Mouse (Mus musculus) hindbrain, embryonic 11.5 days (tissue): ENCODE measurements at regions not wholly inside any gene's neighbourhood (a gene's known extent, or its start where the extent isn't known, plus 50 kb on each side); places are given as distances from the start of the nearest gene placed in this dataset.

Experiments used
- ATAC-seq: fragments of 200-750 bp; cut with Nextera tagmentation; 2 replicates; pipeline ENCODE4 v1.8.0; 2017; ENCODE audit warnings: mild to moderate bottlenecking, moderate TSS enrichment, moderate library complexity; ENCODE audit not compliant: low FRiP score
- DNase-seq: peaks from one replicate; pipeline ENCODE4 v3.0.0-alpha.2; 2015; ENCODE audit warnings: low spot score
- H3K27ac ChIP-seq: fragments of 300-500 bp; sonication (generic); 2 replicates; pipeline ENCODE4 v1.5.1; 2014; ENCODE audit warnings: mild to moderate bottlenecking, low read depth, low read length
- H3K27me3 ChIP-seq: fragments of 300-500 bp; sonication (generic); 2 replicates; pipeline ENCODE4 v1.6.1; 2014; ENCODE audit warnings: mild to moderate bottlenecking, low read length, moderate library complexity, mixed read lengths; ENCODE audit not compliant: control insufficient read depth, insufficient read depth
- H3K36me3 ChIP-seq: fragments of 300-500 bp; sonication (generic); 2 replicates; pipeline ENCODE4 v1.6.1; 2014; ENCODE audit warnings: mild to moderate bottlenecking, low read length, moderate library complexity, mixed read lengths; ENCODE audit not compliant: control insufficient read depth, insufficient read depth
- H3K4me1 ChIP-seq: fragments of 300-500 bp; sonication (generic); replicated peaks from 2 replicates; pipeline ENCODE4 v1.6.1; 2014; ENCODE audit warnings: low read length, mixed read lengths; ENCODE audit not compliant: control insufficient read depth, insufficient read depth
- H3K4me2 ChIP-seq: fragments of 300-500 bp; sonication (generic); replicated peaks from 2 replicates; pipeline ENCODE4 v1.6.1; 2014; ENCODE audit warnings: mild to moderate bottlenecking, low read depth, low read length
- H3K4me3 ChIP-seq: fragments of 300-500 bp; sonication (generic); 2 replicates; pipeline ENCODE4 v1.5.1; 2014; ENCODE audit warnings: low read depth, low read length
- H3K9ac ChIP-seq: fragments of 300-500 bp; sonication (generic); 2 replicates; pipeline ENCODE4 v1.6.1; 2014; ENCODE audit warnings: low read depth, low read length
- H3K9me3 ChIP-seq: fragments of 300-500 bp; sonication (generic); 2 replicates; pipeline ENCODE4 v1.6.1; 2016; ENCODE audit warnings: low read length; ENCODE audit not compliant: control insufficient read depth
- WGBS: fragments of 180-500 bp; shearing (Covaris S2); extraction: QIAGEN DNeasy Blood & Tissue Kit; methylation state at CpG from one replicate; pipeline ENCODE4 v1.1.7; 2014; 5-methylcytosine and 5-hydroxymethylcytosine counted together

DNA sequence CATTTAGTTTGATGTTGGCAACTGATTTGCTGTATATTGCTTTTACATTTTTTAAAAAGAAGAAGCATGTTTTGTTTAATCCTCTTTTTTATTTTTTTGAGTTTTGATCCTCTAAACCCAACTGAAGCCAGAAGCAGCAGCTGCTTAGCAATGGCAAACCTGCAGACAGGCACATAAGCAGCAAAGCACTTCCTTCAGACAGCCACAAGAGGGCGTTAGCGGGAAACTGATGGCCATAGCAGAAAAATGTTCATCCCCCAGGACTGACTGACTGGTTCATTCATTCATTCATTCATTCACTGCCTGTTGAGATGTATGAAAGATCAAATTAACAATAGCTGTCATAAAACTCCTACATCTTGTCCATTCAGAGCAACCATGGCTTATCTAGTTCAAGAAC, 92.3 kb downstream of the Setd4 start:
- Histone ChIP-seq H3K36me3 (no peaks in the 10 kb centered on the region), H3K4me1 (no peaks in the 10 kb centered on the region), H3K9ac (no peak overlapping the region), H3K4me2 (no peak overlapping the region), H3K27ac (no peak overlapping the region), H3K4me3 (no peak overlapping the region), H3K27me3 (no peaks in the 10 kb centered on the region), H3K9me3 (no peaks in the 10 kb centered on the region)
- ATAC-seq (no peak), DNase-seq (no peak)
- WGBS, result 0% methylated on average over 2 of the region's 2 CpGs

DNA sequence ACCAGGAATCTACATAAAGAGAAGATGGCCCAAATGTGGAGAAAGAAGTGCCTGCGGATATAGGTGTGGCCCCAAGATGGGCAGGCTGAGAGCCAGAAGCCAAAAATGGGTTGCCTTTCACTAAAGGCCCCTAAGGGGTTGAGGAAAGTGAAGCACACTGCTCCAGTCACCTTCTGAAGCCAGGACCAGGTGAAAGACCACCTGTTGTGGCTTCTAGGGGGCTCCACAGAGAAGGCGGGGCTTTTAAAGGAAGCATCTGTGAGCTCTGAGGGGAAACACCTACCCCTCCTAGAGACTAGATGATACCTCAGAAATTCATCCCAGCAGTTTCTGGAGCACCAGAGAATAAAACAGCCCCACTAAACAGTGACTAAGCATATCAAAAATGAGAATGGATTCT, 105.1 kb downstream of the Setd4 start:
- ATAC-seq, result no peak
- no peak overlapping the region for H3K27ac ChIP-seq
- H3K4me3 ChIP-seq, result no peak overlapping the region
- H3K4me2 ChIP-seq, result no peak overlapping the region
- H3K27me3 ChIP-seq, result no peaks in the 10 kb centered on the region
- no peak overlapping the region for H3K9ac ChIP-seq
- 93% methylated on average over 2 of the region's 2 CpGs for WGBS
- H3K4me1 ChIP-seq, result no peaks in the 10 kb centered on the region
- H3K9me3 ChIP-seq, result no peaks in the 10 kb centered on the region
- DNase-seq, result no peak
- no peaks in the 10 kb centered on the region for H3K36me3 ChIP-seq

DNA sequence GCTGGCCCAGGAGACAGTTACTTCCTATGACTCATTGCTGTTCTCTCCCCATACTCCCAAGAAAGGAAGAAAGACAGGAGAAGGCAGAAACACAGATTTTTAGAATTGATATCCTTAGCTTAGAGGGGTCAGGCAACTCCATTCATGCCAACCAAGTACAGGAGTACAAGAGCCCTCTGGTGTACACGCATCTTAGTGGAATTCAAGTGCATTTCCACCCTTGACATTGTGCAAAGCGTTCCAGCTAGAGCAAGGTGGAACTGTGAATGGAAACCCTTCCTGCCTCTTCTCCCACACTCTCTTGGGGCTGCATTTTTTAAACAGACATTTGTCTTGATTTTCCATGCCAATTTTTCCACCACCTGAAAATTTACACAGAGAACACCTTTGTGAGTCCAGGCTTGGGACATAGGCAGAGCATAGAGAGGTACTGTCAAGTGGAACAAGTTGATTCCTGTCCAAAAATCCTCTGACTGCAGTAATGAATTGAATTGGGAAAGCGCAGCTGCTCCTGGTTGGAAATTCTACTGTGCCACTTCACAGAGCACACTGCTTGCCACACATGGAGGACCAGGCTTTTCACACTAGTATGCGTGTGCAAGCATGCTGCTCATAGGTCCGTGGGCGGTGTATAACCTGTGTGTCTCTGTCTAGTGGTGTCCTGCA, 110.4 kb downstream of the Setd4 start:
- 89% methylated on average over 6 of the region's 6 CpGs for WGBS
- Histone ChIP-seq H3K9ac (no peak overlapping the region), H3K9me3 (no peaks in the 10 kb centered on the region), H3K27ac (no peak overlapping the region), H3K4me1 (no peaks in the 10 kb centered on the region), H3K4me3 (no peak overlapping the region), H3K27me3 (no peaks in the 10 kb centered on the region), H3K36me3 (no peaks in the 10 kb centered on the region), H3K4me2 (no peak overlapping the region)
- DNase-seq (no peak), ATAC-seq (no peak)

DNA sequence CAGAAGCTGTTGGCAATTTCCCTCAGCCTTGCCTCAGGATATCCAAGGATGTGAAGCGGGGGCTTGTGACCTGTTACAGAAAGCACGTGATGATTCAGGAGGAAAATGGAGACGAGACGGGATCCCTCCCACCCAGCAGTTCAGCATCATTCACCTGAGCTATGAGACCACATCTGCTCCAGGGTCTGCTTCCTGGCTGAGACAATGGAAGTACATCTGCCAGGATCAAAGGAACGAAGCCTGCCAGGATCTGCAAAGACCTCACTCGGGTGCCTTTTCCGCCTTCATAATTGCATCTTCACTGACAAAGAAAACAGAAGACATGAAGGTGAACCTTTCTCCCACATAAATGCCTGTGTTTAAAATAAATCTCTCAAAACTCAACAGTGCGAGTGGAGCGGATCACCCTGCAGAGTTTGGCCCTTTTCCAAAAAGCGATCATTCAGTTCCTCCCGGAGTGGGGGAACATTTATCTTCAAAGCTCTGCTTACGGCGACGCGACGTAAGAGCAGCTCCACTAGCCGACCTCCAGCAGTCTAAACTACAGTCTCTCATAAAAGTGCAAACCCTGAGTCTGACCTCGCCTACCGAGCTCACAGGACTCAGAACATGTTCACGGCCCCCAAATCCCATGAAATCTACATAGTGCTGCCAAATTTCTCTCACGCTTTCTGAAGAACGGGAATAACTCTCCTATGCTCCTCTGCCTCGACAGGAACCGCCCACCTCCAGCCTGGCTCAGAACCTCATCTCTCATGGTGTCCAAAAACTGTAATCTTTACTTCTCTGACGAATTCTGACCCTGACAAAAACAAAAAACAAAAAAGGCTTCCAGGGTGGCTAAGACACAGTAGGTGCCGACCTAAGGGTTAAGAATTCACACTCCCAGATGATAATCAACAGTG, 117.0 kb downstream of the Setd4 start:
- H3K36me3 ChIP-seq, result no peaks in the 10 kb centered on the region
- 77% methylated on average over 26 of the region's 26 CpGs for WGBS

DNA sequence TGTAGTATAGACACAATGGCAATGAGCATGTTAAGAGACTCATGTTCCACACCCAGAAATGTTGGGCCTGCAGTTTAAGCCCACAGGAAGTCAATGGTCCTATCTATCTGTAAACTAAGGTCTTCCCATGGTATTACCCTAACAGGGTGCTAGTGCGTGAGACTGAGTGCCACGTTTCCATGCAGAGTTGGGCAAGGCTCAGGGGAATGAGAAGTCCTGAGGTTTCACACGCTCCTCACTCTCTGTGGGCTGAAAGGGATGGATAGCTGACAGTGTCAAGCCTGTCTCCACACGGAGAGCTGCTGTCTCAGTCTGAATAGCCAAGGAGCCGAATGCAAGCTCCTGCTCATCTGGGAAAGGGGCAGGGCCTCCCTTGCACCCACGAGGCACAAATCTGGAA, 133.9 kb downstream of the Setd4 start:
- H3K4me2 ChIP-seq, result no peak overlapping the region
- no peak for ATAC-seq
- 81% methylated on average over 6 of the region's 6 CpGs for WGBS

More for the DNA sequence above, 117.0 kb downstream of the Setd4 start:
- Histone ChIP-seq H3K9ac (no peak overlapping the region), H3K9me3 (no peaks in the 10 kb centered on the region), H3K4me2 (no peak overlapping the region), H3K27me3 (no peaks in the 10 kb centered on the region), H3K4me1 (no peaks in the 10 kb centered on the region), H3K27ac (no peak overlapping the region), H3K4me3 (no peak overlapping the region)
- ATAC-seq, result no peak
- no peak for DNase-seq

DNA sequence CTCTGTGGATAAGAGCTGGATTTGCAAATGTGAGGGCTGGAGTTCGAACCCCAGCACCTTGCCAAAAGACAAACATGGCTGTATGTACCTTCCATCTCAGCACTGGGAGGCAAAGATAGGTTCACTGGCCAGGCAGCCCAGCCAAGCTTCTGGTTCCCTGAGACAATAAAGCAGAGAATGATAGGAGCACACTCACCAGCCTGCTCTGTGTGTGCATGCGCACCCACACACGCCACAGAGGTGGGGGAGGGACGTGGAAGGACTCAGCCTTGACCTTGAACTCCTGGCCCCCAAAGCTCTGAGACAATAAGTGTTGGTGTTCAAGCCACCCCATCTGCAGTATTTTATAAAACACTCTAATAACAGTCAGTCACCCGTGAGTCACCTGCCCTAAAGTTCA, 138.1 kb downstream of the Setd4 start:
- no peak for DNase-seq
- Histone ChIP-seq H3K27ac (no peak overlapping the region), H3K27me3 (no peaks in the 10 kb centered on the region), H3K4me3 (no peak overlapping the region), H3K9ac (no peak overlapping the region), H3K9me3 (no peaks in the 10 kb centered on the region), H3K36me3 (no peaks in the 10 kb centered on the region), H3K4me1 (no peaks in the 10 kb centered on the region), H3K4me2 (no peak overlapping the region)
- WGBS, result 92% methylated on average over 5 of the region's 5 CpGs
- no peak for ATAC-seq

More for the DNA sequence above, 133.9 kb downstream of the Setd4 start:
- no peak overlapping the region for H3K9ac ChIP-seq
- H3K36me3 ChIP-seq, result no peaks in the 10 kb centered on the region
- H3K4me3 ChIP-seq, result no peak overlapping the region
- H3K9me3 ChIP-seq, result no peaks in the 10 kb centered on the region
- DNase-seq, result no peak
- H3K27me3 ChIP-seq, result no peaks in the 10 kb centered on the region
- H3K27ac ChIP-seq, result no peak overlapping the region
- no peaks in the 10 kb centered on the region for H3K4me1 ChIP-seq

DNA sequence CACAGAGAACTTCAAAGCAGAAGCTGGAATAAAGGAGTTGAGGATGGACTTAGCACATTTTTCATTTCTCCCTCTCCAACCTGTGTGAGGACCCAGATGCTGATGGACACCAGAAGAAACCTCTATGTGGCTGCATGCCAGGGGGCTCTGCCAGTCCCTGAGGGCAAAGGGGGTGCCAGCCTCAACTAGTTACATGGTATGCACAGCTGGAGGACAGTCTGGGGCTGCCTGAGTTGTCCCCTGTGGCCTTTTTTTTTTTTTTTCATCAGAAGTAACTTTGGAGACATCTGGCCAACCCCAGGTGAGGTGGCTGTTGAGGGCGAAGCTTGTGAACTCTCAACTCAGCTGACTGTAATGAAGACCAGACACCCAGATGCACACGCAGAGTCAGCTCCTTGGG, 139.0 kb downstream of the Setd4 start:
- Histone ChIP-seq H3K9me3 (no peaks in the 10 kb centered on the region), H3K27ac (no peak overlapping the region), H3K27me3 (no peaks in the 10 kb centered on the region), H3K4me2 (no peak overlapping the region), H3K4me1 (no peaks in the 10 kb centered on the region), H3K36me3 (no peaks in the 10 kb centered on the region), H3K4me3 (no peak overlapping the region), H3K9ac (no peak overlapping the region)
- DNase-seq (no peak), ATAC-seq (no peak)
- 50% methylated on average over 2 of the region's 2 CpGs for WGBS

DNA sequence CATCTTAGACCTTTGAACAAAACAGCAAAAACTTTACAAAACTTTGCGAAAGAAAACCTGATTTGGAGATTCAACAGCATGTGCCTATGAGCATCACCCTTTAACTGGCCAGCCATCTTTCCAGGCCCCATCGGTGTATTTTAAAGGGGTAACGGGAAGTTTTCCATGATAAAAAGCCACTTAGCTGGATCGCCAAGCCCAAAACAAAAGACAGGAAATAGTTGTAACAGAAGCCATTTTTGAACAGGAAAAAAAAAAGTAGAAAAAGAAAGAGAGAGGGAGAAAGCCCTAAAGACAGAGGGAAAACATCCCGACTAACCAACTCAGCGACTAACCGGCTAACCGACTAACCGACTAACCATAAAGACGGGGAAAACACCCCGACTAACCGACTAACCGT, 140.5 kb downstream of the Setd4 start:
- Histone ChIP-seq H3K27ac (no peak overlapping the region), H3K4me1 (no peaks in the 10 kb centered on the region), H3K9ac (no peak overlapping the region), H3K36me3 (no peaks in the 10 kb centered on the region), H3K4me3 (no peak overlapping the region), H3K27me3 (no peaks in the 10 kb centered on the region), H3K4me2 (no peak overlapping the region), H3K9me3 (no peaks in the 10 kb centered on the region)
- ATAC-seq, result no peak
- DNase-seq, result no peak
- 91% methylated on average over 13 of the region's 13 CpGs for WGBS

DNA sequence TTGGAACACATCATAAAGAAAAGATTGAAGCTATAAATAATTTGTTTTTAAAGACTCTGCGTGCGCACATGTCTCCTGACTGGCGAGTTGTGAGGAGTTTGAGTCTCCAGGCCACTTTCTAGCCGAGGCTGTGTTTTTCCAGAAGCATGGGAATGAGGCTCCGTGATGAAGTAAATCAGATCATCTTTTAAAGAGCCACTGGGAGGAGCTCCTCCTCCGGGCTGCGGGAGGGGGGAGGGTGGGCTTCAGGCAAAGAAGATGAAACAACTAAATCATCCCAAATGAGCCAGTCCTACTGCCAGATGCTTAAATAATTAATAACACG, 141.6 kb downstream of the Setd4 start:
- 51% methylated on average over 8 of the region's 8 CpGs for WGBS
- ATAC-seq, result no peak
- Histone ChIP-seq H3K4me2 (no peak overlapping the region), H3K27me3 (no peaks in the 10 kb centered on the region), H3K9me3 (no peaks in the 10 kb centered on the region), H3K4me1 (no peaks in the 10 kb centered on the region), H3K27ac (no peak overlapping the region), H3K9ac (no peak overlapping the region), H3K36me3 (no peaks in the 10 kb centered on the region), H3K4me3 (no peak overlapping the region)
- no peak for DNase-seq
